Mouse (Mus musculus) kidney, postnatal 14 days (tissue): ENCODE measurements around the gene Lrba.

ENCODE experiments used
- DNase-seq: peaks from one replicate; pipeline ENCODE4 v3.0.0; 2022; ENCODE audit warnings: mixed read lengths

Lrba gene

GRCm38 (mm10) chr3:86761095-86762035 lies 536.9 kb downstream of the Lrba start:
- DNase-seq, result peak; percentile 78

- DNase-seq, result no peak
Observed at GRCm38 (mm10) chr3:86762036-86762415, 537.5 kb downstream of the Lrba start.

- DNase-seq, result no peak
Observed at GRCm38 (mm10) chr3:86762456-86762855, 538.0 kb downstream of the Lrba start.

GRCm38 (mm10) chr3:86768553-86768952 lies 544.1 kb downstream of the Lrba start:
- DNase-seq, result no peak

- DNase-seq, result no peak
Observed at GRCm38 (mm10) chr3:86768969-86769368, 544.5 kb downstream of the Lrba start.

GRCm38 (mm10) chr3:86774566-86775443 lies 550.3 kb downstream of the Lrba start:
- DNase-seq, result peak; percentile 58

- DNase-seq, result no peak
Observed at GRCm38 (mm10) chr3:86775444-86775828, 551.0 kb downstream of the Lrba start.

- DNase-seq, result no peak
Observed at GRCm38 (mm10) chr3:86779704-86780103, 555.2 kb downstream of the Lrba start.

GRCm38 (mm10) chr3:86784051-86784450 lies 559.6 kb downstream of the Lrba start:
- no peak for DNase-seq

- DNase-seq, result no peak
Observed at GRCm38 (mm10) chr3:86784930-86785329, 560.5 kb downstream of the Lrba start.

GRCm38 (mm10) chr3:86786280-86786679 lies 561.8 kb downstream of the Lrba start:
- DNase-seq, result peak; percentile 10

GRCm38 (mm10) chr3:86786845-86787351 lies 562.4 kb downstream of the Lrba start:
- DNase-seq, result peak; percentile 50

GRCm38 (mm10) chr3:86787423-86788123 lies 563.1 kb downstream of the Lrba start:
- DNase-seq, result no peak

GRCm38 (mm10) chr3:86788711-86789110 lies 564.2 kb downstream of the Lrba start:
- peak; percentile 81 for DNase-seq

GRCm38 (mm10) chr3:86789752-86790151 lies 565.3 kb downstream of the Lrba start:
- no peak for DNase-seq

GRCm38 (mm10) chr3:86793264-86793663 lies 568.8 kb downstream of the Lrba start:
- DNase-seq, result peak; percentile 65

- DNase-seq, result peak; percentile 76
Observed at GRCm38 (mm10) chr3:86793720-86794191, 569.3 kb downstream of the Lrba start.

- DNase-seq, result no peak
Observed at GRCm38 (mm10) chr3:86796716-86797115, 572.2 kb downstream of the Lrba start.

GRCm38 (mm10) chr3:86797871-86798460 lies 573.5 kb downstream of the Lrba start:
- DNase-seq, result no peak

GRCm38 (mm10) chr3:86799041-86799440 lies 574.6 kb downstream of the Lrba start:
- no peak for DNase-seq

GRCm38 (mm10) chr3:86800841-86801240 lies 576.4 kb downstream of the Lrba start:
- no peak for DNase-seq

GRCm38 (mm10) chr3:86802825-86803224 lies 578.3 kb downstream of the Lrba start:
- DNase-seq, result no peak
